Mouse (Mus musculus) fat pad, adult 2 months (tissue): ENCODE measurements around the gene Plekhg3.

Experiments
- DNase-seq: peaks from one replicate; pipeline ENCODE4 v3.0.0-alpha.2; 2011; ENCODE audit warnings: low read depth, low spot score; ENCODE audit errors: extremely low read depth

Plekhg3 gene

DNA sequence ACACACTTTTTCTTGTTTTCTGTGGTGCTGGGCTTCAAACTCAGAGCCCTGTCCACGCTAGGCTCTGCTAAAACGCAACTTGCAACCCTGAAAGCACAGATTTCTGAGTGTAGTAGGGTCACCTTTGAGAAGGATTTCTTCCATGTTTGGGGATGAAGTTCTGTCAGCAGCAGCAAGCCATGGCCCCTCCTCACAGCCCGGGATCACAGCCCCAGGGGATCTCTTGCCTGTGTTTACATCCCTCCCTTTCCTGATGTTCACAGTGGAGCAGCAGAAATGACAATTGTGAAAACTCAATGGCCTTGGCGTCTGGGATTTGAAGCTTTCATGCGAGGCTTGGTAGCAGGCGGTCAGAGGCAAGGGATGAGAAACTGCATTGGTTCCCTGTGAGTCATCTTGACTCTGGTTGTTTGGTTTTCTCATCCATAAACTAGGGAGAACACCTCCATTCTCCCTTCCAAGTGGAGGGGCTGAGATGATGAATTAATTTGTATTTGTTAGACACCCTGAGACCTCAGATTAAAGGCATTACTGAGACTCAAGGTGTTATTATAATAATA, at the start of gene Plekhg3:
Plekhg3 (plus strand) TSS at position 312 of the 560 bp plus-strand sequence.
- no peak for DNase-seq

DNA sequence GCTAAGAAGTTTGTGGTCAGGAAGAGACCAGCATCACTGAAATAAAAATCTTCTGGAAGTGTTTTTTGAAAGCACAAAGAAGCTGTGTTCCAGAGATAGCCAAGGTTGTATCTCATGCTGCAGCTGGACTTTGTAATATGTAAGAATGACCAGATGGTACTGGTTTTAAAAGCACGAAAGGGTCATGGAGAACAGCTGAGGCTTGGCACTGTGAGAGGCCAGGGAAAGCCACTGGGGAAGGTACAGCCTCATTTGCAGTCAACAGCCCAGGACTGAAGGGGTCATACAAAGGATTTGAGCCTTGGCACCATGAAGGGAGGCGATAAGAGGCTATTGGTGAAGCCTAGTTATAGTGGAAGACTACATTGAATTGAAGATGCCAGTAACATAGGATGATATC, 48.2 kb upstream of the Plekhg3 start:
- no peak for DNase-seq

DNA sequence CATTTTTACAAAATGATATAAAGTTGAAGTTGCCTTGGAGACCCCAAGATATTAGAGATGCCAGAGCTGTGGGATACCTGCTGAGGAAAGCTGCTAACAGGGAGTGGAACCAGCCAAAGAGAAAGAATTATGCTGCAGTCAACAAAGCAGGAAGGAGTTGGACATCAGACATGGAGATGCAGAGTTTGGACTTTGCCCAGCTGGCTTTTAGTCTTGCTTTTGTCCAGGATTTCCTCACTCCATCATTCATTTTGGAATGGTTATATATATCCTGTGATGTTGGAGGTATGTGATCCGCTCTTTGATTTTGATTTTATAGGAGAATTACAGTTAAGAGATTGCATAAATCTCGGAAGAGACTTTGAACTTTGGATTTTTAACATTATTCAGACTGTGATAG, 47.7 kb upstream of the Plekhg3 start:
- no peak for DNase-seq

DNA sequence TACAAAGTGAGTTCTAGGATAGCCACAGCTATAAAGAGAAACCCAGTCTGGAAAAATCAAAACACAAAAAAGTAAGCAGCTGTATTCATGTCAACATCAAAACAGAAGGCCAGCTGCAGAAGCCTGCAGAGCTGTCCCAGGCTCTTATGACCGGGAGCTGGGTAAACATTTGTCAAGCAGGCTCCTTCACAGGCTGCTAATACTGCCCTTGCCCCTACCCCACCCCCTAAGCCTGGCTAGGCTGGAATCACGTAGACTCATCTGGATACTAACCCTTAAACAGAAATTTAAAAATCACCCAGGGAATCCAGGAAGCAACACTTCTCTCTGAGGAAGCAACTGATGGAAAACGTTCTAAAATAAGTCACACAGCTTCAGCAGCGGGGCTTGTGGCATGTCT, 45.8 kb upstream of the Plekhg3 start:
- DNase-seq = no peak

DNA sequence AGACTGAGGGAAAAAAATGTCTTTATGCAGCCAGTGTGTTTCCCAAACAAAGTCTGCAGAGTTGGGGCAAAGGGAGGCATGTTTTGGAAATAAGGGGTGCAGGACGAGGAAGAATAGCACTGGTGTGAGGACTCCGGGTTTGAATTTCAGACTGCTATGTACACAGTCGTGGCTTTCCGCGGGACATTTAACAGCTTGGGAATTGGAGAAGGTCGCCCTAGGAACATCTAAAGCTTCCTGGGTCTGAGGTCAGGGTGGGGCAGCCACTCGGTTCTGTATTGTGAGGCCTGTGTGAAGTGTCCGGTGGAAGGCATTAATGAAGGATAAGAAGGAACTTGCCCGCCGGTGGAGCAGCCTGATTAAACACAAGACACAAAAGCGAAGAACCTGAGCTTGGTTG, 45.3 kb upstream of the Plekhg3 start:
- DNase-seq = no peak

DNA sequence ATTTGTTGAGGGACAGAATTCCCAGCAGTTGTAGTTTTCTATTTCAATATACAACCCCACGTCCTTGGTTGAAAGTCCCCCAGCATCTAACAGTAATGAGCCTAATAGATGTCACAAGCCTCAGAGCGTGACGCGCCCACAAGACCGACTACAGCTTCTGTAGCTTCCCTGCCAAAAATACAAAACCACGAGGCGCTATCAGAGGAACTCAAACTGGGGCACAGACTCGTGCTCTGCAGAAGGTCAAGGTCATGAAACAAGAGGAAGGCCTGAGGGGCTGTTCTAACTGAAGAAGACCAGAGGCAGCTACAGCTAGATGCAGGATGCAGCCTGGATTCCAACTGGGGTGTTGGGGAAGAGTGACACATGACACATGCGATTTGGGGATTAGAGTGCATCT, 43.7 kb upstream of the Plekhg3 start:
- no peak for DNase-seq

DNA sequence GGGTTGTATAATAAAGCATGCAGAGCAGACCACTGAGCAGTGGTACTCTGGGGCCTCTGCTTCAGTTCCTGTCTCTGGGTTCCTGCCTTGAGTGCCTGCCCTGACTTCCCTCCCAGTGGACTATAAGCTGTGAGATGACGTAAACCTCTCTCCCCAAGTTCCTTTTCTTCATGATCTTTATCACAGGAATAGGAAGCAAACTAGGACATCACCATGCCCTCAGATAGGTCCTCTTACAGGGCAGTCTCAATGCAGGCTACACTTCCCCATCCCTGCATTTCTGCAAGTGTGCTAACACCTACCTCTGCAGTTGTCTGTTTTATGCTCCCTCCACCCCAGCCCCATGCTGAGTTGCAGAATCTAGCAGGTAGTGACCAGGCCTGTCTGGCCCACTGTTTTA, 39.9 kb upstream of the Plekhg3 start:
- no peak for DNase-seq

DNA sequence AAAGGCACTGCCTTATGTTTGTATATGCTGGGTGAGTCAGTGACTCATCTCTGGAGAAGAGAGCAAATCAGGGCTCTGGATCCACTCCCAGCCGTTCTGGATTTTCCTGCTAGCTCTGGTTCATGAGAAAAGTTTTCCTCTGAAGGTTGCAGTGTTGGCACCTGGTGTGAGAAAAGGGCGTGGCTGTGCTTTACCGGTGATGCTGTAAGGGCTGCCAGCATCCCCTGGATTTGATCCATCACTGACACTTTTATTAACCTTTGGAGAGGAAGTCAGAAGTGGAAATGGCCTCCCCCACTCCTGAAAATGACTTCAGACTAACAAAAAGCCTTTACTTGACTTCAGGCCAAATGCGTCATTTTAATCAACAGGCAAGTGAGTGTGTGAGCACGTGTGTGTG, 37.2 kb upstream of the Plekhg3 start:
- no peak for DNase-seq

DNA sequence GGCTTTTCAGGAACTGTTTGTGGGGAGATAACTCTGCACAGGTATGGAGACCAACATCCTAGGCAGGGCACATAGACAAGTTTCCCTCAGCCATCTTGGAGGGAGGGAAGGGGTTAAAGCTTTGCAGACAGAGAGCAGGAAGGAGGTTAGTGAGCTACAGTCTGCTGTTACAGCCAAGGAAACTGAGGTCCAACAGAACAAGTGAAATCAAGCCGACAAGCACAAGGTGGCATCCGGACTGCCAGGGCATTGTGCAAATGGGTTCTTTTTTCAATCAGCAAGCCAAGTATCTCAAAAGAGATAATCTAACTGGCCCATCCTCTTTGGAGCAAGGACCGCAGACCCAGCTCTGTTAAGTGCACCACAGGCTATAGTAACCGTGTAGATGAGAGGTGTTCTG, 35.3 kb upstream of the Plekhg3 start:
- DNase-seq = no peak

DNA sequence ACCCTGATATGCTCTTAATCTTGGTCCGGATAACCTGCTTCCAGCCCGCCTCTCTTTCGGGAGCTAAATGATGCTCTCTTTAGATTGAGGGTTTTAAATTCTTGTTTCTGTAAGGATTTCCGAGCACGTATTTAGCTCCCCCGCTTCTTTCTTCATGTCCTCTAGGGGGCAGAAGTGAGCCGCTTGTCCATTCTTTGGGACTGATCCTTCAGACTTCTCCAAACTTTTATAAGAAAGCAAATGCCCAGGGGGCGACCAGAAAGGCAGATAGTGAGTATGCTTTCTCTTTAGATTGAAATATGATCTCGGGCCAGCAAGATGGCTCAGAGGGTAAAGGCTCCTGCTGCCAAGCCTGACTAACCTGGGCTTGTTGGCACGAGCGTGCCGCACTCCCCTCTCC, 34.4 kb upstream of the Plekhg3 start:
- DNase-seq = no peak

DNA sequence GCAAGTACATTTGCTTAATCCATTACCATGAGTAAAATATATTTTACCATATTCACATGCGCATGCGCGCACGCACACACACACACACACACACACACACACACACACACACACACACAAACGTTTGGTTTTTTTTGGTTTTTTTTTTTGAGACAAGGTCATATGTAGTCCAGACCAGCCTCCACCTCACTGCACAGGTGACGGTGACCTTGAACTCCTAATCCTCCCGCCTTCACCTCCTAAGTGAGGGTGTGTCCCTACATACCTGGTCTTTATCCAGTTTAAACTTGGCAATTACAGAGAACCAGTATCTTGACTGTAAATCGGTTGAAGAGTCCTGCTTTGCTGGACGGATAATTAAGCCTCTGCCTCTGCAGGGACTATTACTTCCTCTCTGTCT, 31.4 kb upstream of the Plekhg3 start:
- no peak for DNase-seq

DNA sequence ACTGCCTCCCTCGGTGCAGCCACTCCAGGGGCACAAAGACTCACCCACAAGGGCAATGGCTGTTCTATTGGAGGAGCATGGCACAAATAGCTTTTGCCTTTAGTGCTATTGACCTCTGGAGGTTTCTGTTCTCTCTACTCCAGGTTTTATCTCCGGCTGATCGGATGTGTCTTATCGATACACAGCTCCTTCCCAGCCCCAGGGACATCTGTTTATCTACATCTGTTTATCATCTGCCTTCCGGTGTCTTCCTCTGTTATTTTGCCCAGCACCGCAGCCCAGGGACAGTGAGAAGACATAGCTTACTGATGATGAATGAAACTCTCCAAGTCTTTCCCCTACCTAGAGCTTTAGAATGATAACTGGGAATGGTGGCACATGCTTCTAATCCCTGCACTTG, 30.6 kb upstream of the Plekhg3 start:
- DNase-seq = no peak

DNA sequence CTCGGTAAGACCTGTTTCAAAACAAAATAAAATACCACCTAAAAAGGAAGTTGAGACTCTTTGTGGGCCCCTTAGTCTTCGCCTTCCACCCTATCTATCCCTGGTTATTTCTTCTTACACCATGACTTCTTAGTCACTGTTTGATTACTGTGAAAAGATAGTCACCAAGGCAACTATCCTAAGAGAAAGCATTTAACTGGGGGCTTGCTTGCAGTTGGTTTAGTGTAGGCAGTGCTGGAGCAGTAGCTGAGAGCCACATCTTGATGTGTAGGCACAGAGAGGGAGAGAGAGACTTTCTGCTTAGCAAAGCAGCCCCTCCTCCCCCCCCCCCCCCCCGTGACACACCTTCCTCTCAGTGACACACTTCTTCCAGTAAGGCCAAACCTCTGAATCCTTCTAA, 29.8 kb upstream of the Plekhg3 start:
- no peak for DNase-seq

DNA sequence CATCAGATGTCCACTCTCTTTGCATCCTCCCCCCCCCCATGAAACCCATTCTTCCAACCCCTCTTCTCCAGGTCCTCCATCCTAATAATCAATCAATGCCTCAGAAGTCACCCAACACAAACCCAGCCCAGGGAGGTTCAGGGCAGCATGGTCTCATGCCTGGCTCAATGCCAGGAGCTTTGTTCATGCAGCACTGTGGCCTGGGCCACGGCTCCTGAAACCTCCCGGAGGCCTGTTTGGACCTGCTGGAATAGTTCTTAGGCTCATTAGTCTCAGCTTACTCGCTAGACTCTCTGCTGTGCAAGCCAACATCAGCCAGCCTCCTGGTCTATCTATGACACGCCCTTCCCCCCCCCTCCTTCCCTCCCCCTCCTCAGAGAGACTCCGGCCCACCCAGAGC, 27.7 kb upstream of the Plekhg3 start:
- no peak for DNase-seq

DNA sequence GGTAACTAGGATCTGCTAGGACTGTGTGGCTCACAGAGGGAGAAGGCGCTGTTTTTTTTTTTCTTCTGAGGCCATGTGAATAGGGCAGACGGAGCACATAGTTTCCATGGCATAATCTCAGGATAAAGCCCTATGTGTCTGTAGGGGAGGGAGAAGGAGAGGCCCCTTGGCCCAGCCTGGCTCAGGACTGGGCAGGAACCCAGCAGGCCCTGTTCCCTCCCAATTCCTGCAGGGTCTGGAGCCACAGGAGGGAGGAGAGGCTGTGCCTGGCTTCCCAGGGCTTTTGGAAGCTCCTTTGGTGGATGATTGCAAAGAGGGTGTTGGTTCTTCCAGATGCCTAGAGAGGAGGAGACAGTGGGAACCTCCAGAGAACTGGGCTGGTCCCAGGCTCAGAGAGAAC, 24.2 kb upstream of the Plekhg3 start:
- DNase-seq = no peak

DNA sequence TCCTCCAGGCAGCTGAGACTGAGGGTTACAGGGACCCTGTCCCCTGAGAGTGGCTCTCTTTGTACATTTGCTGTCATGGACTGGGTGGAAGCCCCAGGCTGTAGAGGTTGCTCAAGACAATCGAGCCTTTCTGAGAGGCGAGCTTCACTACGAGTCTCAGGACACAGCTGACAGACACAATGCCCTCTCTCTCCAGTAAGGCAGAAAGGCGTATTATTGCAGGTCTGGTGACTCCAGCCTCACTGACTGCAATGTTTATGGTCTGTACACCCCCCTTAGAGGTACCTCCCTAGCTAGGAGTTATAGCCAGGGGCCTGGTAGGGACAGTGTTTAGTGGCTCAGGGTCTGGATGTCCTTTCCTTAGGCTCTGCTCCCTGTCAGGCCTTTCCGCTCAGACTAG, 22.9 kb upstream of the Plekhg3 start:
- DNase-seq = no peak

DNA sequence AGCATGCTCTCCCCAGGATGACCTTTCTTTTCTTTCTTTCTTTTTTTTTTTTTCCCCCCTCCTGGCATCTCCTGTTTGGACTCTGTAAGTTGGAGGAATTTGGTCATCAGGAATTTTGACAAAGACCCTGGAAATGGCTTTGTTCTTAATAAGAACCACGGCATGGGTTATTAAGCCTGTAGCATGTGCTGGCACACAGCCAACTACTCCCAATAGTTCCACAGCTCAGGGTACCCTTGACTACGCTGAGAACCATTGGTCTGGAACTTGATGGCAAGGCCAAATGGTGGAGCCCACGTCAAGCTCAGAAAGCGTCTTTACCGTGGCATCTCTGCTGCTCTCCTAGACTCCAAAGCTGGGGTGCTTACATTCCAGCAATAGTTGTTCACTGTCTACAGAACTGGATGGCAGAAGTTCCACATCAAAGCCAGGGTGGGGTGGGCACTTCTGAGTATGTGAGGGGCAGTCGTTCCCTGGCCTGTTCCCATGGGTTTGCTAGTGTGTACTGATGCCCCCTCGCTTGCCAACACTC, 21.7 kb upstream of the Plekhg3 start:
- no peak for DNase-seq

DNA sequence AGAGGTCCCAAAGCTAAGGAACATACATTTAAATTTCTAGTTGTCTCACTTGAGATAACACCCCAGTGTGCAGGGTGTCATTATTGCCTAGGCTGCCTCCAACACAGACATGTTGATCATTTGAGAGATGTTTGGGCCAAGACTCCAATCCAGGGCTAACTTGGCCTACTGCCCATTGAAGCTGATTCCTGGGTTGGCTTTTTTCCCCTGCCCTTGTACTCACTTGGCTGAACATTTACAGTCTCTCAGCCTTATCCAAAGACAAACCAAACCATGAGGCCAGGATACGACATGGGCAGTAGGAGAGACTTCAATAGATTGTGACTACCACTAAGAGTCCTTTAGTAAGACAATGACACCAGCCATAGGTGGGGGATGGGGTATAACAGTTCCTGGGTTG, 18.0 kb upstream of the Plekhg3 start:
- DNase-seq = no peak

DNA sequence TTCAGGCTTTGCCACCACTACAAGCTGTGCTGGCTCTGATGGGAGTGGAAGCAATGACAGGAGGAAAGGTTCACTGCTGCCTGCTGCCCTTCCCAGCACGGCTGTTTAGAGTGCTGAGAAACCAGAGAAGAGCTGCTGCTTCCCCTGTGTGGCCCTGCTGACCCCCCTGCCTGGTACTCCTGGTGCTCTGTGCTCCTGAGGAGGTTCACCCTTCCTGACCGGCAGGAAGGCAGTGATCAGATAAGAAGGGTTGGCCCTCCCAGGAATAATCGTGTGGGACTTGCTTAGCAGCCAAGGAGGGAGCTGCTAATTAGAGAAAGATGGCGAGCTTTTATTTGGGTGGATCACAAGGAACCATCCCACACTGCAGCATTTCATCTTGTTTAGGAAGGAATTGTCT, 15.8 kb upstream of the Plekhg3 start:
- no peak for DNase-seq

DNA sequence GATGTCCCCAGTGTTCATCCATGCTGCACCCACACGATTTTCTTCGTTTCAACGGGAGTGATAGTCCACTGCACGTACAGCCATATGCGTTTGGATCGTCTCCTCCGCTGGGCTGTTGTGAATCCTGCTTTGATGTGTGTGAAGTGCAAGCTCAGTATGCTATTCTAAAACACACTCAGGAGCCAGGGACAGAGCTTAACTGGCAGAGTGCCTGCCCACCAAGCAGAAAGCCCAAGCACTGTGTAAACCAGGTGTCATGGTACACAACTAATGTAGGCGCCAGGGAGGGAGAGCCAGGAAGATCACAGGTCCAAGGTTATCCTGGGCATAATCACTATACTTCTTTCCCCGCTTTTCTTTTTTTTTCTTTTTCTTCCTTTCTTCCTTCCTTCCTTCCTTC, 12.7 kb upstream of the Plekhg3 start:
- DNase-seq = no peak

DNA sequence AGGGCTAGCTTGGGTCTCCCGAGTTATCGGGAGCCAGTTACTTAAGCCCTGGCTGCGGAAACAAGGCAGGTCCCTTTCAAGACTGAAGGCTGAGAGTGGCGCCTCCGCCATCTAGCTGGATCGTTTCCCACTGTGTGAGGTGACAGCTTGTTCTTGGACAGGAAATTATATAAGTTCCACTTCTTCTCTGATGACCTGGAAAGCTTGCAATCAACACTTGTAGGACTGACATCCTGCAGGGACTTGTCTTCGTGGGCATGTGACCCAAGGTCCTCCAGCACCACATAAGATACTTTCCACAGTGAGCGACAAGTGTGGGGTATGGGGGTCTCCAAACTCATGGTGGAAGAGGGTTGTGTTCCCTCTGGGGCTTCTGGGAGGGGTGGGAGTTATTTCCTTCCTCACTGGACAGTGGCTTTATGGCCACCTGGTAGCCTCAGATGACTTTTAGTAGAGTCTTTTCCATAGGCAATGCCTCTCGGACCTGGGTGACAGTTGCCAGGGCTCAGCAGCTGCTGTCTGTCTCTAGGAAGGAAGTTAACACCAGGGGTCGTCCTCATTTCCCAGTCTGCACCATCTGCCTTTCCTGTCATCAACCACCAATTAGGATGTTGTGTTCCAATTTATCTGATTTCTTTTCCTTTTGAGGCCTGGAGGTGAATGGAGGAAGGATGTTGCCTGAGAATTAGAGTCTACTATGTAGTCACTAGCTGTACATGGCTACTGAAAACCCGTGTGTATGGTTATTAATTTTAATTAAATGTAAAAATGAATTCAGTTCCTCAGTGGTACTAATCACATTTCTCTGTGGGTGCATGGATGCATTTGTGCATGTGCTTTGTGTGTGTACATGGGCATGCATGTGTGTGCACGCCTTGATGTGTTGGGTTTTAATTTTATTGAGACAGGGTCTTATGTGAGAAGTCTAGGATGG, 11.5 kb upstream of the Plekhg3 start:
- DNase-seq = no peak

DNA sequence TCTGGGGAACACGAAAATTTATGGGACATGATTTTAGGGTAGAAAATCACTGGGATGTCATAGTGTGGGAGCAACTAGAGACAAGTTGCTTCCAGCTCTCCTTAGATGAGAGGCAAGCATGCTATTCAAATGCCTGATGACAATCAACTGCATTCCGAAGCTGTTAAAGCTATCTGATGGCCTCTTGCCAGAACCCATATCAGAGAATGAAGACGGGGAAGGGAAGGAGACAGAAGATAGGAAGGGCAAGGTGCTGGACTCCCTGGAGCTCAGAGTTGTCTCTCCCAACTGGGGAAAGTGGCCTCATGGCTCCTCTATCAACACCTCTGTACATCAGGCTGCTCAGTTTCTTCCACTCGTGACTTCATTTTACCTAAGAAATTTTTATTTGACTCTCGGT, 7.0 kb upstream of the Plekhg3 start:
- DNase-seq = no peak

DNA sequence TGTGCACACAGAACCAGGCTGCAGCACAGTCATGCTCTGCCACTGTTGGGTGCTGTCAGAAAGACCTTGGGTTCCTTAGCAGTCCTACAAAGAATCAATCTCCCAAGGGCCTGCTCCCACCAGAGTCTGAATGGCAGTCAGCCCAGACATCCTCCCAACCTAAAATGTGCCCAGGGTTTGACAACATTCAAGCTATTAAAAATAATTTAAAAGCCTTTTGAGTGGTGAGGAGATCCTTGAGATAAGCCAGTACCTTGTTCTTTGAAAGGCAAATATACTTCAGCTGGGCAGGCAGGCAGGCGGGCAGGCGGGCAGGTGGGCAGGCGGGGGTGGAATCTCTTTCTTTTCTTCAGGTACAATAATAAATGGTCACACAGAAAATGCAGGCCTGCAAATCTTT, 5.8 kb upstream of the Plekhg3 start:
- no peak for DNase-seq
